Mouse (Mus musculus) Patski (cell line): Measurements from ENCODE around the gene Vmn1r159. TPM values are rescaled to one million over a fixed set of nuclear protein-coding genes. Genes with fewer than 3 reads are reported as not detected.
"Not testable (repeated sequence)": the region's sequence is repeated elsewhere in the genome, so short reads cannot be mapped to it uniquely, and the experiment has no call there.

ENCODE experiments used
- ATAC-seq: fragments of 100-300 bp; one replicate; pipeline ENCODE4 v1.8.0; 2021
- CTCF ChIA-PET: fragments of 350-600 bp; sonication (Branson Sonifier 250); formaldehyde crosslinking; loops from one replicate; lab custom pipeline; 2022; ENCODE audit warnings: inconsistent platforms; lab: Charles Lee
- POLR2A ChIA-PET: fragments of 350-600 bp; sonication (Branson Sonifier 250); formaldehyde crosslinking; loops from one replicate; lab custom pipeline; 2022; ENCODE audit warnings: antibody characterized with exemption, inconsistent platforms; lab: Charles Lee
- DNase-seq: peaks from one replicate; pipeline ENCODE4 v3.0.0-alpha.2; 2011; ENCODE audit warnings: low read depth, low spot score
- H3K27me3 ChIP-seq: fragments of 371-371 bp; one replicate; pipeline ENCODE4 v1.5.1; 2021
- in situ Hi-C: fragments of 300-500 bp; cut with MboI; formaldehyde crosslinking; loops from 3 replicates; pipeline ENCODE4 v1.11.1; 2018; ENCODE audit warnings: low pct_unique_long_range_greater_than_20kb, mixed read lengths
- polyA plus RNA-seq: library from polyadenylated mRNA; unstranded; gene quantifications from one replicate; pipeline ENCODE4 v1.2.3, GENCODE M21; 2021

Gene Vmn1r159
- polyA plus RNA-seq = not detected

DNA sequence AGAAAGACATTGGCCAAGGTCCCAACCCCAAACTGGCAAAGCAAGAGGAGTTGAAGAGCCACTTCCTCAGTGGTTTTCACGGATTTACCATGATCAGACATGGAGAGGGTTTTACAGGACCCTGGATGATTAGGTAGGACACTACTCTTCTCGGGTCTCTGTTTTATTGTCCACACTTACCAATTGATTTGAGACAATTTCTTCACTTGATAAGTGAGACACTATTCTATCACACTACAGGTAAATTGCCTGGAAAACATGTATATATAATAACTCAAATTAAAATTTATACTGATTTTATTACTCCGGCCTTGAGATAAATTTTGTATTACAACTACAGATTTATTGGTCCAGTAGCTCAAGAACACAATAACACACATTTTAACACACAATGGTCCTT lies at the start of gene Vmn1r159:
Vmn1r159 (minus strand) TSS at position 101 of the 400 bp plus-strand sequence.
- H3K27me3 ChIP-seq, ATAC-seq, in situ Hi-C loops, DNase-seq, POLR2A ChIA-PET, CTCF ChIA-PET: not testable (repeated sequence)

DNA sequence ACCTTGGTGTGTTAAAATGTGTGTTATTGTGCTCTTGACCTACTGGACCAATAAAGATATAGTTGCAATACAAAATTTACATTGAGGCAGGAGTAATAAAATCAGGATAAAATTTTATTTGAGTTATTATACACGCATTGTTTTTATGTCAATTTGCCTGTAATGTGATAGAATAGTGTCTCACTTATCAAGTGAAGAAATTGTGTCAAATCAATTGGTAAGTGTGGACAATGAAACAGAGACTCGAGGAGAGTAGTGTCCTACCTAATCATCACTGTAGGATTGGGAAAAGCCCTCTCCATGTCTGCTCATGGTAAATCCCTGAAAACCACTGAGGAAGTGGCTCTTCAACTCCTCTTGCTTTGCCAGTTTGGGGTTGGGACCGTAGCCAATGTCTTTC lies 27.5 kb upstream of the Vmn1r159 start, which contains the start of gene Vmn1r160:
Vmn1r160 (plus strand) TSS at position 301 of the 400 bp plus-strand sequence.
- in situ Hi-C loops, POLR2A ChIA-PET, ATAC-seq, H3K27me3 ChIP-seq, CTCF ChIA-PET, DNase-seq: not testable (repeated sequence)

Other genes with a start within 250 kb of the Vmn1r159 start
- gene Vmn1r155, start 185.6 kb downstream of the Vmn1r159 start, polyA plus RNA-seq = not detected
- gene Gm8693, start 151.3 kb downstream of the Vmn1r159 start, polyA plus RNA-seq = not detected
- gene Gm4567, start 123.9 kb downstream of the Vmn1r159 start, polyA plus RNA-seq = not detected
- gene Vmn1r157, start 81.9 kb downstream of the Vmn1r159 start, polyA plus RNA-seq = not detected
- not detected for gene Vmn1r158, start 52.8 kb downstream of the Vmn1r159 start, polyA plus RNA-seq
- gene Vmn1r160, start 27.6 kb upstream of the Vmn1r159 start, polyA plus RNA-seq = not detected
- not detected for gene Gm4214, start 141.1 kb upstream of the Vmn1r159 start, polyA plus RNA-seq
- not detected for gene Gm4216, start 176.3 kb upstream of the Vmn1r159 start, polyA plus RNA-seq
- gene Vmn1r163, start 211.9 kb upstream of the Vmn1r159 start, polyA plus RNA-seq = not detected
- gene Gm8720, start 223.9 kb upstream of the Vmn1r159 start, polyA plus RNA-seq = not detected